9 mouse cellular contexts compared by ENCODE assay signal in the genomic region with DNA sequence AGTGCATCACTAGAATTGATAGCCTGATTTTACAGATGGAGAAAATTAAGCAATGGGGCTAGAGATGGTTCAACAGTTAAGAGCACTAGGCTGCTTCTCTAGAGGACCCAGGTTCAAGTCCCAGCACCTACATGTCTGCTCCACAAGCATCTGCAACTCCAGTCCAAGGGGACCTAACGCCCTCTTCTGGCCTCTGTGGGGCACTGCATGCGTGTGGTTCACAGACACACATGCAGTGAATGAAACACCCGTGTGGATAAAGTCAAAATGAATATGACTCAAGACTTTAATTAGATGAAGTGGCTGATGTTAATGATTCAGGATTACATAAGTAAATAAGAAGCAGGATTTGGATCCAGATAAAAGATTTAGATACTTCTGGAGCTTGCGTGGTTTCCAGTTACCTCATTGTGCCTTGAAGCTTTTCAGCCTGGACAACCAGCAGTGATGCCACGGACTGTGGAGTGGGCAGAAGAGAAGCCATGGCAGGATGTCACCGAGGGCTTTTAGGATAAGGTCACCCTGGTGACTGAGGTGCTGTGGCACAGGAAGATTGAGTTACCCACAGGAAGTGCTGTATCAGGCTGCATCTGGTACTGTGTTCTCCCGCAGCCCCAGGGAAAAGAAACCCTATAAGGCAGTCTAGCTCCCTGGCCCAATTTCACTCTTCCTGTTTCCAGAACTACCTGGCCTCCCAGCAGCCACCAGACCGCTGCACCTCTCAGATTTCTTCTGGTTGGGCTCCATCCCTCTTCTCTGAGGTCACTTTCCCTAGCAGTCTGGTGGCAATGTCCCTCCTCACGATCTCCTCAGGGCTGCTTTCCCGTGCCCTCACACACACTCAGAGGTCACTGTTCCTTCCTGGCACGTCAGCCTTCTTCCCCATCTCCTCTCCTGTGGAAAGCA.
A peak's percentile ranks its signal among the peaks of the same experiment; 100 is the strongest.
DNase-seq lines count a peak whose midpoint lies in the region; ATAC-seq and TF ChIP-seq lines count a peak whose summit lies in the region.
"Had no signal": no experiment of that assay in that cellular context is flagged by ENCODE, and none has a peak within 500 bp of the region (broad histone marks: within the 10 kb centered on the region; RNA-seq: fewer than 3 reads in every experiment).

No protein-coding gene starts in this region.

- no peak for ATAC-seq in intestine, postnatal 0 days
- no peak for ATAC-seq in intestine, embryonic 16.5 days
- ATAC-seq in activated CD4-positive, CD25-positive, alpha-beta regulatory T cell, adult 4 months, result peak; percentile 91

- WGBS in intestine, postnatal 0 days, result 80% methylated on average over 11 of the region's 11 CpGs
- WGBS in intestine, embryonic 16.5 days, result 73% methylated on average over 11 of the region's 11 CpGs

- DNase-seq in CD4-positive helper T cell, adult 2 months (ENCODE audit: low read depth, low spot score), result peak; percentile 49
- DNase-seq in induced T-regulatory cell, adult 2 months (ENCODE audit: low read depth), result peak; percentile 38
- no peak for DNase-seq in cerebellum, adult 9-10 months
- no peak for DNase-seq in adrenal gland, postnatal 25 days
- no peak for DNase-seq in ovary, adult 18-20 months (ENCODE audit: low spot score)
- DNase-seq: cerebellum, postnatal 25 days had no signal

- TF ChIP-seq CTCF in intestine, postnatal 0 days (IDR thresholded peaks at IDR 0.05; ENCODE audit: low read depth), result peak; percentile 51

- H3K4me1 ChIP-seq in intestine, postnatal 0 days (replicated peaks; ENCODE audit: control insufficient read depth, insufficient read depth, low read length), result no peaks in the 10 kb centered on the region
- peaks cover 11% of the 10 kb centered on the region for H3K4me1 ChIP-seq in intestine, embryonic 16.5 days (ENCODE audit: control insufficient read depth, insufficient read depth, low read length)

- H3K27ac ChIP-seq in intestine, postnatal 0 days (ENCODE audit: low read depth, low read length), result no peak overlapping the region
- H3K27ac ChIP-seq in intestine, embryonic 16.5 days (ENCODE audit: low read length), result no peak overlapping the region

- H3K36me3 ChIP-seq in intestine, postnatal 0 days (ENCODE audit: control insufficient read depth, insufficient read depth), result peaks cover 34% of the 10 kb centered on the region; the same call in 1 of the 2 replicates
- H3K36me3 ChIP-seq in intestine, embryonic 16.5 days (ENCODE audit: control insufficient read depth, insufficient read depth, low read length), result peaks cover 9% of the 10 kb centered on the region

- no peak overlapping the region for H3K9ac ChIP-seq in intestine, postnatal 0 days (ENCODE audit: low read depth, low read length)
- no peak overlapping the region for H3K9ac ChIP-seq in intestine, embryonic 16.5 days (ENCODE audit: low read depth, low read length)

- H3K27me3 ChIP-seq in intestine, postnatal 0 days (replicated peaks; ENCODE audit: control insufficient read depth, insufficient read depth, low read length), result no peaks in the 10 kb centered on the region
- no peaks in the 10 kb centered on the region for H3K27me3 ChIP-seq in intestine, embryonic 16.5 days (replicated peaks; ENCODE audit: control insufficient read depth, insufficient read depth, low read length)

- H3K4me2 ChIP-seq in intestine, postnatal 0 days (replicated peaks; ENCODE audit: low read depth), result no peak overlapping the region
- H3K4me2 ChIP-seq in intestine, embryonic 16.5 days (ENCODE audit: low read depth, low read length), result no peak overlapping the region

- no peak overlapping the region for H3K4me3 ChIP-seq in intestine, postnatal 0 days (ENCODE audit: low read depth, low read length)
- no peak overlapping the region for H3K4me3 ChIP-seq in intestine, embryonic 16.5 days (ENCODE audit: low read length)

- H3K9me3 ChIP-seq in intestine, postnatal 0 days (ENCODE audit: control insufficient read depth), result 0 out of 2 replicates have a peak, but pooled peaks cover 4% of the 10 kb centered on the region
- peaks cover 5% of the 10 kb centered on the region; the same call in 1 of the 2 replicates for H3K9me3 ChIP-seq in intestine, embryonic 16.5 days (ENCODE audit: control insufficient read depth, low read length)

Comparison
In these comparisons a context has a peak if more than half of its experiments do, and no peak if none do; other contexts are left out.
1. DNase-seq: peak in CD4-positive helper T cell, adult 2 months (single experiment) and induced T-regulatory cell, adult 2 months (single experiment); none in cerebellum, adult 9-10 months (single experiment), adrenal gland, postnatal 25 days (single experiment) and ovary, adult 18-20 months (single experiment).